Mouse (Mus musculus) lung, adult 2 months (tissue): Measurements from ENCODE around the gene Wbp1l. TPM values are rescaled to one million over a fixed set of nuclear protein-coding genes. Genes with fewer than 3 reads are reported as not detected.
"Not testable (repeated sequence)": the region's sequence is repeated elsewhere in the genome, so short reads cannot be mapped to it uniquely, and the experiment has no call there.

ENCODE experiments used
- DNase-seq: peaks from one replicate; pipeline ENCODE4 v3.0.0; 2022
- H3K4me1 ChIP-seq: fragments of 200-500 bp; 2 replicates; pipeline ENCODE4 v1.6.1; 2011; ENCODE audit warnings: low read length; ENCODE audit not compliant: control insufficient read depth, insufficient read depth
- H3K4me3 ChIP-seq: fragments of 200-500 bp; replicated peaks from 2 replicates; pipeline ENCODE3; 2011; ENCODE audit warnings: low read depth, mild to moderate bottlenecking, control low read depth, low read length; ENCODE audit errors: extremely low read depth
- CTCF ChIP-seq: fragments of 200-500 bp; IDR thresholded peaks from 2 replicates; pipeline ENCODE4 v1.5.1; 2011; ENCODE audit warnings: mild to moderate bottlenecking, low read length, control low read depth; ENCODE audit not compliant: insufficient read depth
- POLR2A ChIP-seq: fragments of 200-500 bp; IDR thresholded peaks from 2 replicates; pipeline ENCODE4 v1.6.1; 2011; ENCODE audit warnings: low read depth, mild to moderate bottlenecking, control low read depth, low read length, borderline replicate concordance; ENCODE audit errors: extremely low read depth
- WGBS: fragments of 180-500 bp; shearing (Covaris S2); methylation state at CpG from one replicate; pipeline ENCODE4 v1.1.7; 2018; 5-methylcytosine and 5-hydroxymethylcytosine counted together
- polyA plus RNA-seq: library from polyadenylated mRNA; depleted of rRNA; stranded (reverse); fragments of >200 nt; gene quantifications from 2 replicates; pipeline ENCODE4 v1.2.3, GENCODE M21; 2012

Wbp1l gene
- polyA plus RNA-seq, 1 experiment: 54.3 TPM

GRCm38 (mm10) chr19:46564043-46564462, 34.8 kb upstream of the Wbp1l start:
- no peak for DNase-seq
- 77% methylated on average over 14 of the region's 14 CpGs for WGBS
- TF ChIP-seq CTCF: no peak
- H3K4me3 ChIP-seq: no peak overlapping the region
- H3K4me1 ChIP-seq: no peaks in the 10 kb centered on the region

DNA sequence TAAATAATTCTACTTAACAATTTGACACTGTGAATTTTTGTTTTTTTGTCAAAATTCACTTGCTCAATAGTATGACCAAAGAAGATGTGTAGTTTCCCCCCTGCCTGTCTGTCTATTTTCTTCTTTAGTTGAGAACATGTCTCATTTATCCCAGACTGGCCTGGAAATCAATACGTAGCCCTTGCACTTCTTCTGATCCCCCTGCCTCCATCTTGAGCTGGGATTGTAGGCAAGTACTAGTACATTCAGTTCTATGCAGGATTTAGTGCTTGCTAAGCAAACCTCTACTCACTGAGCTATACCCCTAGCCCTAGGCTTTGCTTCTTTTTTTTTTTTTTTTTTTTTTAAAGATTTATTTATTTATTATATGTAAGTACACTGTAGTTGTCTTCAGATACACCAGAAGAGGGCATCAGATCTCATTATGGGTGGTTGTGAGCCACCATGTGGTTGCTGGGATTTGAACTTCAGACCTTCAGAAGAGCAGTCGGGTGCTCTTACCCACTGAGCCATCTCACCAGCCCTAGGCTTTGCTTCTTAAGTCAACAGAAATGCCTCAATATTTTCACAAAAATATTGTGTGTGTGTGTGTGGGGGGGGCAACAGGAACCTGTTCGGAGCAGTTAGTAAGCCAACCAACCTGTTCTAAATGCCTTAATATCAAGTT, 27.5 kb upstream of the Wbp1l start:
- WGBS: 70% methylated on average over 3 of the region's 3 CpGs

GRCm38 (mm10) chr19:46571878-46572244, 27.0 kb upstream of the Wbp1l start:
- WGBS: 30% methylated on average over 10 of the region's 10 CpGs

More for the DNA sequence above, 27.5 kb upstream of the Wbp1l start:
- H3K4me1 ChIP-seq, DNase-seq, H3K4me3 ChIP-seq: not testable (repeated sequence)

GRCm38 (mm10) chr19:46572548-46572947, 26.3 kb upstream of the Wbp1l start:
- Histone ChIP-seq H3K4me3 (peak overlapping the region; percentile 81), H3K4me1 (peaks cover 2% of the 10 kb centered on the region; the same call in 1 of the 2 replicates)
- DNase-seq: no peak
- no peak for TF ChIP-seq POLR2A
- no peak for TF ChIP-seq CTCF
- WGBS: under 1% methylated on average over 17 of the region's 17 CpGs

More at GRCm38 (mm10) chr19:46571878-46572244, 27.0 kb upstream of the Wbp1l start:
- TF ChIP-seq CTCF (no peak), POLR2A (no peak)
- Histone ChIP-seq H3K4me1 (peaks cover 2% of the 10 kb centered on the region; the same call in 1 of the 2 replicates), H3K4me3 (no peak overlapping the region)
- DNase-seq: no peak

DNA sequence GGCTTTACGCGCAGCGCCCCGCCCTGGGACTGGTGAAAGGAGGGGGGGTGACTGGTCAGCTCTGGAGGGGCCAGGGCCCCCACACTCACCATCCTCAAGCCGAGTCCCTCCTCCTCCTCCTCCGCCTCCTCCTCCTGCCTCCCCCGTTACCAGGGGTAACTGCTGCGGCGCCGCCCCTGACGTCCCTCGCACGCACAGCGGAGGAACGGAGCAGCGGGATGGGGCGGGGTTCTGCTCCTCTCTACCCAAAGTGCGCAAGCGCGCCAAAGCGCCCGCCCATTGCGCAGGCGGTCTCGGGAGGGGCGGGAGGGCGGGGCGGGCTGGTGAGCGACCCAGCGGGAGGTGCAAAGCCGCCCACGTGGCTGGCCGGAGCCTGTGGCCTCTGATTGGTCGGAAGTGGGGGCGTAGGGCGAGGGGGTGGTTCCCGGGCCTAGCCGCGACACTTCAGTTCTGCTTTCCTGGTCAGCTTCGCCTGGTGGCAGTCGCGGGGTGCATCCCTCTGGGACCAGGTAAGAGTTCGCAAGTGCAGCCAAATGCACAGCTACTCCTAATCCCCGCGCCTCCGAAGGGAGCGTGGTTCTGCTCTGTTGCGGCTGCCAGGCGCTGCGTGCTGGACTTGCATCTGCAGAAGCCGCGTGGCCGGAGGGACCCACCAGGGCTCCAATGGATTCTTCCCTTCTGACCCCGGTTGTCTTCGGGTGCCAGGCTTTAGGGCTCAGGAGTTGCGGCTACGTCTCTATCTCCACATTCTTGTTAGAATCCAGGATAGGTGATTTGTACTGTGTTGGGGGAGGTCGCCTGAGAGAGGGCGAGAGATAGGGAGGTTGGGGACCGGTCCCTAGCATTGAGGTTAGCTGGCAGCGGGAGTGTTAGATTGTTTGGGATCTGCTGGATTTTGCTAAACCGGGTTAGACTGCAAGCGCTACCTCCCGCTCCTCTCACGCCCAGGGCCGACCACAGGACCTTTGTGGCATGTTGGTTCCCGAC, 25.6 kb upstream of the Wbp1l start, which contains the start of the genes Arl3 and Sfxn2:
TSS of gene Arl3 (minus strand) at position 248 of the 987 bp plus-strand sequence.
TSS of gene Sfxn2 (plus strand) at position 415 of the 987 bp plus-strand sequence.
- Histone ChIP-seq H3K4me1 (peaks cover 2% of the 10 kb centered on the region; the same call in 1 of the 2 replicates), H3K4me3 (peak within 1 kb of the TSS; percentile 81)
- WGBS: under 1% methylated on average over 65 of the region's 67 CpGs
- peak; percentile 90 for DNase-seq
- TF ChIP-seq CTCF: no peak
- TF ChIP-seq POLR2A: peak; percentile 91; the same call in 1 of the 2 replicates

GRCm38 (mm10) chr19:46573990-46574389, 24.9 kb upstream of the Wbp1l start:
- TF ChIP-seq POLR2A: no peak
- no peak for TF ChIP-seq CTCF
- no peak for DNase-seq
- WGBS: 32% methylated on average over 6 of the region's 6 CpGs

GRCm38 (mm10) chr19:46575196-46575595, 23.7 kb upstream of the Wbp1l start:
- no peak for DNase-seq
- 52% methylated on average over 4 of the region's 4 CpGs for WGBS
- Histone ChIP-seq H3K4me1 (peaks cover 2% of the 10 kb centered on the region; the same call in 1 of the 2 replicates), H3K4me3 (no peak overlapping the region)
- no peak for TF ChIP-seq POLR2A
- TF ChIP-seq CTCF: no peak

More at GRCm38 (mm10) chr19:46573990-46574389, 24.9 kb upstream of the Wbp1l start:
- H3K4me3 ChIP-seq: no peak overlapping the region
- H3K4me1 ChIP-seq: peaks cover 2% of the 10 kb centered on the region; the same call in 1 of the 2 replicates

DNA sequence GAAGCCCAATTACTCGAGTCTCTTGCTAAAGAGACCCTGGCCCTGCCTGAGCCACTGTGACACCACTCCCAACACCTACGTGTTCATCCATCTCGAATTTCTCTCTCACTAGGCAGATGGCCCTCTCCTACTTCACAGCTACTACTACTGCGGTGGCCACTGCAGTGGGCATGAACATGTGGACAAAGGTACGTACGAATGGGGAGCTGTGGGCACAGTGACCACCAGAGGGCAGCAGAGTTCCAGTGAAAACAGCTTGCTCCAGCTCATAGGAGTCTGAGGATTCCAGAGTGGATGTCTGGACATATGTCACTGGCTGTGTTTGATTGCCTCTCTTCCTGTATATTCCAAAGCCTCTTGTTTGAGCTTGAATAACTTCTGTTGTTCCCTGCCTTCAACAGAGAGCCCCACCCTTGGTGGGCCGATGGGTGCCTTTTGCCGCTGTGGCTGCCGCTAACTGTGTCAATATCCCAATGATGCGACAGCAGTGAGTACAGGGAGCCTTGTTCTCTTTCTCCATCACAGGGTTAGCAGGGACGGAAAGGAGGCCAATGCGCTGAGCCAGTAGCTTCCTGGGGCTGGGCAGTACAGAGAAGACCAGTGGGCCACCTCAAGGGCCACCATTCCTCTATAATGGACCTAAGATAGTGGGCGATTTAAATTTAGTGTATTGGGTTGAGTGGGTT, 10.9 kb upstream of the Wbp1l start:
- 52% methylated on average over 13 of the region's 13 CpGs for WGBS
- Histone ChIP-seq H3K4me1 (no peaks in the 10 kb centered on the region), H3K4me3 (no peak overlapping the region)
- TF ChIP-seq CTCF (peak; percentile 97), POLR2A (no peak)
- DNase-seq: peak; percentile 87

DNA sequence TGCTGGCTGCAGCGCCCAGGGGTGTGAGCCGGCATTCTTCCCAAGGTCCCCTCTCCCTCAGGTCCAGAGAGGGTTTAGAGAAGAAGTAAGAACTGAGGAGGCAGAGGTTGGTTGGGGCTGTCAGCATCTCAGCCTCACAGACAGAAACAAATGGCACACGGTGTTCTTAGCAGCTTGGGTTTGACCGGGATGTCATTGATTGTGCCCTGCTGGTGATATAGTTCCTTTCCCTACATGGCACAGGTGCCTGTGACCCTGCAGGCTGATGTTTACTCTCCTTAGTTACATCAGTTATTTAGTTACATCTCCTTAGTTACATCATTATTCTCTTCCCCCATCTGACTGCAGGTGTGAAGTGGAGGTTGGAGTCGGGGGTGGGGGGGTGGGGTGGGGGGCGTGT, 7.3 kb upstream of the Wbp1l start:
- WGBS: 83% methylated on average over 6 of the region's 6 CpGs
- Histone ChIP-seq H3K4me3 (no peak overlapping the region), H3K4me1 (no peaks in the 10 kb centered on the region)
- TF ChIP-seq CTCF (no peak), POLR2A (no peak)
- no peak for DNase-seq
